Mouse (Mus musculus) adrenal gland, postnatal 36 days (tissue): ENCODE measurements around the gene Tmprss4. TPM values are rescaled to one million over a fixed set of nuclear protein-coding genes. Genes with fewer than 3 reads are reported as not detected.

ENCODE experiments used
- DNase-seq, 2 experiments: peaks; one replicate each; pipeline ENCODE4 v3.0.0; 2021; ENCODE audit warnings: mixed read lengths in 1 of 2
- total RNA-seq, 2 experiments: library from RNA; stranded (reverse); gene quantifications; 2 replicates each; pipeline ENCODE4 v1.2.3; 2021

The Tmprss4 gene
- total RNA-seq, 2 experiments from 2014 or later = not detected

- DNase-seq = no peak
These were observed 67.3 kb downstream of the Tmprss4 start for GRCm38 (mm10) chr9:45136442-45137169.

- peak; percentile 58 to 74 for DNase-seq
These were observed 70.2 kb downstream of the Tmprss4 start for GRCm38 (mm10) chr9:45133484-45134310.

- DNase-seq = no peak
These were observed 73.8 kb downstream of the Tmprss4 start for GRCm38 (mm10) chr9:45130119-45130518.

- DNase-seq = no peak
These were observed 77.0 kb downstream of the Tmprss4 start for GRCm38 (mm10) chr9:45126941-45127340.

- DNase-seq = no peak
These were observed 78.7 kb downstream of the Tmprss4 start for GRCm38 (mm10) chr9:45125211-45125610.

Other genes starting within 250 kb of the Tmprss4 start
- gene Ube4a, start 238.5 kb downstream of the Tmprss4 start, total RNA-seq = 100 to 1,000 TPM in 1 of 2 experiments, 10 to 100 TPM in 1; 97.9 to 105 TPM
- under 1 TPM in 1 of 2 experiments, not detected in 1; 0.30 TPM for gene Cd3g, start 223.7 kb downstream of the Tmprss4 start, total RNA-seq
- 1 to 10 TPM in 1 of 2 experiments, not detected in 1; 1.5 TPM for gene Cd3d, start 222.3 kb downstream of the Tmprss4 start, total RNA-seq
- under 1 TPM in 1 of 2 experiments, not detected in 1; 0.60 TPM for gene Cd3e, start 194.5 kb downstream of the Tmprss4 start, total RNA-seq
- gene Mpzl2, start 164.3 kb downstream of the Tmprss4 start, total RNA-seq = 10 to 100 TPM in 1 of 2 experiments, 1 to 10 TPM in 1; 8.3 to 10.4 TPM
- 10 to 100 TPM in 1 of 2 experiments, 1 to 10 TPM in 1; 5.3 to 12.2 TPM for gene Mpzl3, start 148.9 kb downstream of the Tmprss4 start, total RNA-seq
- 1 to 10 TPM; 1.9 to 3.1 TPM for gene Jaml, start 124.9 kb downstream of the Tmprss4 start, total RNA-seq
- 10 to 100 TPM; 10.6 to 15.7 TPM for gene Scn2b, start 86.3 kb downstream of the Tmprss4 start, total RNA-seq
- under 1 TPM; 0.60 to 0.66 TPM for gene Scn4b, start 65.7 kb downstream of the Tmprss4 start, total RNA-seq
- under 1 TPM in 1 of 2 experiments, not detected in 1; 0.36 TPM for gene BC049352, start 22.1 kb downstream of the Tmprss4 start, total RNA-seq
- 1 to 10 TPM; 2.4 to 2.5 TPM for gene Il10ra, start 65.1 kb upstream of the Tmprss4 start, total RNA-seq
- gene Tmprss13, start 115.0 kb upstream of the Tmprss4 start, total RNA-seq = under 1 TPM; 0.20 to 0.23 TPM
- 100 to 1,000 TPM; 222 to 224 TPM for gene Fxyd6, start 166.1 kb upstream of the Tmprss4 start, total RNA-seq
- gene Fxyd2, start 195.6 kb upstream of the Tmprss4 start, total RNA-seq = 1 to 10 TPM; 2.4 to 4.8 TPM
- gene Dscaml1, start 222.5 kb upstream of the Tmprss4 start, total RNA-seq = 1 to 10 TPM in 1 of 2 experiments, under 1 TPM in 1; 0.50 to 1.4 TPM